Mouse (Mus musculus): Measurements from ENCODE around the gene Tnfrsf14. TPM values are rescaled to one million over a fixed set of nuclear protein-coding genes. Genes with fewer than 3 reads are reported as not detected.

Tnfrsf14 gene
- total RNA-seq, 2 experiments from 2014 or later: 8.1 to 12.7 TPM

DNA sequence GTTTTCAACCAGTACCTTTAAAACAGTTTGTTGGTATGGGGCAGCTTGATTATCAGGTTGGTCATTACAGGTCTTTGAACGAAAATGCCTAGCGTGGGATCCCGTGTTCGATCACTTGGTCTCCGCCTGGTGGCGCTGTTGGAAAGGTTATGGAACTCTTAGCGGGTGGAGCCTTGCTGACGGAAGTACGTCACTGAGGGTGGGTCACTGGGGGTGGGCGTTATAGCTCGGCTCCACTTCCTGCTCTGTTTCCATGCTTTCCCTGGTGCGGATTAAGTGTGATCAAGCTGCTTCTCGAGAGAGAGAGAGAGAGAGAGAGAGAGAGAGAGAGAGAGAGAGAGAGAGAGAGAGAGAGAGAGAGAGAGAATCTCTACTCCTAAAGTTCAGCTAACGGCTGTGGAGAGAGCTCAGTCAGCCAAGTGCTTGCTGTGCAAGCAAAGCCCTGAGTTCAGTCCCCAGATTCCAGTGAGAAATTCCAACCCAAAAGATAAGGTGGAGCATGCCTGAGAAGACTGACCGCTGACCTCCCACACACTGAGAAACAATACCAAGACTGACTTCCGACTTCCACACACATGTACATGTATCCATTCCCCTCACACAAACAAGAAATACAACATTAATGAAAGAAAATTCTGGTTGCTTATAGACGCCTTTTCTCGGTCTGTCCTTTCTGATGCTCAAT is 50.4 kb downstream of the Tnfrsf14 start:
- peak; percentile 94 for DNase-seq

DNA sequence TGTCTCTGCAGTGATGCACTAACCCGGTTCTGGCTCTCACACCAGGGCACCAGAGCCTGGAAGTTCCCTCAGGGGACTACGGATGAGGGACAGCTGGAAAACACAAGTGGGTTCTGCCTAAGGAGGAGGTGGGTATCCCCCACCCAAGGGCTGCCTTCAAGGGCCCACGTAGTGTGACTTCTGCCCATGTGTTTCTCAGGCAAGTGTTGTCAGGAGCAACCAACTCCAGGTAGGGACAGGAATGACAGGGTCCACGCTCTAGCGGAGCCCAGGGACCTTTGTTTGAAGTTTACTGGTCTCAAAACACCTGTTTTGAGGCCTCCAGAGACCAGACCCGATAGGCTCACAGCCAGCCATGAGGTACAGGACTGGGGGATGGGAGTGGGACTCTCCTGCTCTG is 55.2 kb downstream of the Tnfrsf14 start:
- DNase-seq: no peak

Other genes with a start within 250 kb of the Tnfrsf14 start
- gene Ttc34, start 91.1 kb downstream of the Tnfrsf14 start, total RNA-seq (2021): under 1 TPM; 0.12 to 0.42 TPM
- under 1 TPM; 0.24 to 0.45 TPM for gene Mmel1, start 59.0 kb downstream of the Tnfrsf14 start, total RNA-seq (2021)
- gene Fam213b, start 29.4 kb downstream of the Tnfrsf14 start, total RNA-seq (2021): 10 to 100 TPM; 37.8 to 44.3 TPM
- under 1 TPM in 1 of 2 experiments, not detected in 1; 0.76 TPM for gene Hes5, start 32.4 kb upstream of the Tnfrsf14 start, total RNA-seq (2021)
- 10 to 100 TPM; 23.1 to 35.2 TPM for gene Pank4, start 35.6 kb upstream of the Tnfrsf14 start, total RNA-seq (2021)
- gene Plch2, start 128.2 kb upstream of the Tnfrsf14 start, total RNA-seq (2021): under 1 TPM; 0.27 to 0.79 TPM
- gene Pex10, start 138.5 kb upstream of the Tnfrsf14 start, total RNA-seq (2021): 10 to 100 TPM; 21.8 to 30.1 TPM
- gene Rer1, start 157.8 kb upstream of the Tnfrsf14 start, total RNA-seq (2021): 10 to 100 TPM; 91.2 to 93.1 TPM
- 10 to 100 TPM in 1 of 2 experiments, 1 to 10 TPM in 1; 7.0 to 11.2 TPM for gene Morn1, start 158.0 kb upstream of the Tnfrsf14 start, total RNA-seq (2021)

All from adrenal gland, postnatal 10 days (tissue).